Mouse (Mus musculus) heart, embryonic 10.5 days (tissue): Measurements from ENCODE around the gene Krt222. TPM values are rescaled to one million over a fixed set of nuclear protein-coding genes. Genes with fewer than 3 reads are reported as not detected.
A peak's percentile ranks its signal among the peaks of the same experiment; 100 is the strongest.
"Not testable (repeated sequence)": the region's sequence is repeated elsewhere in the genome, so short reads cannot be mapped to it uniquely, and the experiment has no call there.

ENCODE experiments used
- DNase-seq: peaks from one replicate; pipeline ENCODE4 v3.0.0-alpha.2; 2017; ENCODE audit warnings: low spot score
- H3K27ac ChIP-seq: fragments of 300-500 bp; sonication (generic); 2 replicates; pipeline ENCODE4 v1.5.1; 2016; ENCODE audit warnings: mild to moderate bottlenecking
- H3K27me3 ChIP-seq: fragments of 300-500 bp; sonication (generic); 2 replicates; pipeline ENCODE4 v1.6.1; 2016; ENCODE audit warnings: mild to moderate bottlenecking; ENCODE audit not compliant: poor library complexity, insufficient read depth, severe bottlenecking
- H3K36me3 ChIP-seq: fragments of 300-500 bp; sonication (generic); 2 replicates; pipeline ENCODE4 v1.6.1; 2016; ENCODE audit warnings: mild to moderate bottlenecking, moderate library complexity
- H3K4me1 ChIP-seq: fragments of 300-500 bp; sonication (generic); 2 replicates; pipeline ENCODE4 v1.6.1; 2016; ENCODE audit warnings: mild to moderate bottlenecking
- H3K4me3 ChIP-seq: fragments of 300-500 bp; sonication (generic); 2 replicates; pipeline ENCODE4 v1.5.1; 2016; ENCODE audit warnings: mild to moderate bottlenecking, moderate library complexity
- H3K9me3 ChIP-seq: fragments of 300-500 bp; sonication (generic); 2 replicates; pipeline ENCODE4 v1.6.1; 2016; ENCODE audit warnings: mild to moderate bottlenecking, moderate library complexity
- WGBS: fragments of 180-500 bp; shearing (Covaris S2); methylation state at CpG from one replicate; pipeline ENCODE4 v1.1.7; 2016; 5-methylcytosine and 5-hydroxymethylcytosine counted together
- polyA plus RNA-seq: library from polyadenylated mRNA; unstranded; fragments of >200 nt; fragmentation: Nextera tagmentation; extraction: Ambion mirVana; gene quantifications from 2 replicates; pipeline ENCODE4 v1.2.1, GENCODE M21; 2016

Krt222 gene
- polyA plus RNA-seq, 1 experiment from 2014 or later, result 0.68 TPM

DNA sequence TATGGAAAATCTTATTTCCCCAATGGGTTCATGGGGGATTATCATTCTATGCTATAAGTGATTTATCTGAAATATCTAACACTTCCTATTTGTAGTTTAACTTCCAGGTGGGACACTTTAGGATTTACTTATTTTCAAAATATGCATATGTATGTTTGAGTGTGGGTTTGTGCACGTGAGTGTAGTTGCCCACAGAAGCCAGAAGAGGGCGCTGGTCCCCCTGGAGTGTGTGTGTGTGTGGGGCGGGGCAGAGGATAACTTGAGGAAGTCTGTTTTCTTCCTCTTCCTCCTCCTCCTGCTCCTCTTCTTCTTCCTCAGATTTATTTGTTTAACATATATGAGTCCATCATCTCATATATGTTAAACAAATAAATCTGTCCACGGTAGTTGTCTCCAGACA, 12.3 kb upstream of the Krt222 start:
- 73% methylated on average over 4 of the region's 4 CpGs for whole genome bisulfite sequencing

DNA sequence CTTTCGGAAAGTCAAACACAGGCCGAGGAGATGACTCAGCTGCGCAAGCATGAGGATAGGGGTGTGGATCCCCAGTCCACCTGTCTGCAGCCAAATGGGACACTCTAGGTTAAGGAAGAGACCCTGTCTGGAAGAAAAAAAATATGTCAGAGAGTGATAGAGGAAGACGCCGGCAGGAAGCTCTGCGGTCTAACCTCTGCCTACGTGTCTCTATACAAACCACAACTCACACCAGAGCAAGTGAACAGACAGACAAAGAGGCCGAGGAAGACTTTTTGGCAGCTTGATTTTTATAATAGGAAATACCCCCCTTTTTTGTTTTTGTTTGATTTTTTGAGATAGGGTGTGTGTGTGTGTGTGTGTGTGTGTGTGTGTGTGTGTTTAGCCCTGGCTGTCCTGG, 11.4 kb upstream of the Krt222 start:
- Histone ChIP-seq H3K9me3 (no peaks in the 10 kb centered on the region), H3K27me3 (no peaks in the 10 kb centered on the region), H3K36me3 (no peaks in the 10 kb centered on the region), H3K27ac (no peak overlapping the region), H3K4me3 (no peak overlapping the region), H3K4me1 (0 out of 2 replicates have a peak, but pooled peaks cover 1% of the 10 kb centered on the region)
- WGBS, result 91% methylated on average over 8 of the region's 8 CpGs
- DNase-seq, result no peak

More for the DNA sequence above, 12.3 kb upstream of the Krt222 start:
- Histone ChIP-seq H3K4me1 (no peaks in the 10 kb centered on the region), H3K9me3 (no peaks in the 10 kb centered on the region), H3K4me3 (no peak overlapping the region), H3K27me3 (no peaks in the 10 kb centered on the region), H3K36me3 (no peaks in the 10 kb centered on the region), H3K27ac (no peak overlapping the region)
- no peak for DNase-seq

DNA sequence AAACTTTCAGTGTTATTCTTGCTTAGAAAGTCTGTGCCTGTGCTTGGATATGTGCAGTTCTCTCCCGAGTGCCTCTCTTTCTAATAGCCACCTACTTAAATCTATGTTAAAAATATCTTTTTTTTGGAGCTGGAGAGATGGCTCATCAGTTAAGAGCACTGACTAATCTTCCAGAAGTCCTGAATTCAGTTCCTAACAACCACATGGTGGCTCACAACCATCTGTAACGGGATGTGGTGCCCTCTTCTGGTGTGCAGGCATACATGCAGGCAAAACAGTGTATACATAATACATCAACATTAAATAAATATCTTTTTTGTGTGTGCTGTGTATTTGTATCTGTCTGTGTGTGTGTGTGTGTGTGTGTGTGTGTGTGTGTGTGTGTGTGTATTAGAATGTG, 10.0 kb upstream of the Krt222 start:
- Histone ChIP-seq H3K4me3 (no peak overlapping the region), H3K27ac (no peak overlapping the region)
- 63% methylated on average over 2 of the region's 2 CpGs for WGBS

DNA sequence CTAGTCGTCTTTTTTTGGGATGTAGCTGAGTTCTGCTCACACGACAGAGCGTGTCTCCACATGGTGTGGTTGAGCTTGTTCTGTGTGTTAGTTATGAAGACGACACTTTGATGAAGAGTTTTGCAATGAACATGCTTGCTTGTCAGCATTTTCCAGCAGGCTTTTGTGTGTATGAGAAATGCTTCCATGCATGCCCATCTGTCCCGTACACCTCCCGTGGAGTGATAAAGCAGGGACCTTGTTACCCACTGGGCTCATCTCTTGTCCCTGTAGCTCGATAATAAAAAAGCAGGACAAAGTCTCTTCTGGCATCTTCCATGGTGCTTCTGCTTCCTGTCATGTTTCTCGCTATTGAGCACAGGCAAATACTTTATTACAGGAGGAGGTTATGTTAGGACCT, 8.8 kb upstream of the Krt222 start:
- H3K9me3 ChIP-seq, result no peaks in the 10 kb centered on the region
- H3K36me3 ChIP-seq, result no peaks in the 10 kb centered on the region
- H3K27ac ChIP-seq, result no peak overlapping the region
- WGBS, result 78% methylated on average over 8 of the region's 8 CpGs
- no peak for DNase-seq
- H3K27me3 ChIP-seq, result no peaks in the 10 kb centered on the region
- peaks cover 6% of the 10 kb centered on the region; the same call in 1 of the 2 replicates for H3K4me1 ChIP-seq
- no peak overlapping the region for H3K4me3 ChIP-seq

More for the DNA sequence above, 10.0 kb upstream of the Krt222 start:
- no peak for DNase-seq
- no peaks in the 10 kb centered on the region for H3K27me3 ChIP-seq
- H3K9me3 ChIP-seq, result no peaks in the 10 kb centered on the region
- H3K4me1 ChIP-seq, result peaks cover 6% of the 10 kb centered on the region; the same call in 1 of the 2 replicates
- no peaks in the 10 kb centered on the region for H3K36me3 ChIP-seq

DNA sequence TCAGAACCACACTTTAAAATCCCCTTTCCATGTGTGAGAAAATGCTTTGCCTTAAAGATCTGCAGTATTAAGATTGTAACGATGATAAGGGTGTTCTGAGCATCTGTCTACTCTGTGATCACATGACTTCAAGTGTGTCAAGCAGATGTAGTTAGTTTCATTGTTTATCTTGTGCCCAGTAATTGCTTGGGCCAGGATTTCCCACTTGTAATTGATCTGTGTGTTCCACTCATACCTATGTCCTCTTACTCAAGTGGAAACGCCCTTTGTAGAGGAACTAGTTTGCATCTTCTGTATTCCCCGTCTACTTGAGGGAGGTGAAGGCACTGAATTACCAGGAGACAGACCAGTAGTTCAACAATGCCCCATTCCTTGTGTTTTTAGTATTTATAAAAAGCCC, 6.8 kb upstream of the Krt222 start:
- H3K27ac ChIP-seq, result no peak overlapping the region
- no peaks in the 10 kb centered on the region for H3K9me3 ChIP-seq
- DNase-seq, result no peak
- no peak overlapping the region for H3K4me3 ChIP-seq
- H3K36me3 ChIP-seq, result no peaks in the 10 kb centered on the region
- 69% methylated on average over 3 of the region's 3 CpGs for WGBS
- H3K4me1 ChIP-seq, result peaks cover 6% of the 10 kb centered on the region; the same call in 1 of the 2 replicates
- no peaks in the 10 kb centered on the region for H3K27me3 ChIP-seq

DNA sequence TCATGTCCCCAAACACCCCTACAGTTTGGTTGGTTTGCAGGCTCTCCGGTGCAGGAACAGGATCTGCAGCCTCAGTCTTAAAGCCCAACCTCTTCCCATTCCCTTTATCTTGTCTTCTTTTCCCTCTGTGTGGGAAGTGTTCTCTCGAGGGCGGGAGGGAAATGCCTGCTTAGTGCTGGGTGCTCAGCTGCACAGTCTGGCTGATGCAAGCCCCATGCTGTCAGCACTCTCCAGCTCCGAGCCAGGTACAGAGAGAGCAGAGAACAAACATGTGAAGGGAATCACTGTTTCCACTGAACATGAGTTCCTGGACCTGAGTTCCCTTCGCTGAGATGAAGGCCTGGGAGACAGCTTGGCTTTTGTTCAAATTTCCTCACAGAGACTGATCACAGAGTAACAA, 6.4 kb upstream of the Krt222 start:
- Histone ChIP-seq H3K27me3 (no peaks in the 10 kb centered on the region), H3K4me3 (no peak overlapping the region), H3K4me1 (peaks cover 6% of the 10 kb centered on the region; the same call in 1 of the 2 replicates), H3K27ac (no peak overlapping the region), H3K36me3 (no peaks in the 10 kb centered on the region), H3K9me3 (no peaks in the 10 kb centered on the region)
- no peak for DNase-seq
- 42% methylated on average over 5 of the region's 5 CpGs for WGBS

DNA sequence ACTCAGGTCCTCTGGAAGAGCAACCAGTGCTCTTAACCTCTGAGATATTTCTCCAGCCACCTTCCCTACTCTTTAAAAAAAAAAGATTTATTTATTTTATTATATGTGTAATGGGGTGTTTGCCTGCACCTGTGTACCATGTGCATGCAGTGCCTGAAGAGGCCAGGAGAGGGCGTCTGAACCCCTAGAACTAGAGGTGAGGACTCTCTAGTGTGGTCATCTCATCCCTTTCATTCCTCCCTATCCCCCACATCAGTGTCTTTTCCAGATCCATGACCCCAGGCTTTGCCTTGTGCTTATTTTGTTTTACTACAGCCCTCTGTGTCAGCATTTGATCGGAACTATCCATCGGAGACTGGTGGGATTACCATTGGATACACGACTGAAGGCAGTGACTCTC, 5.2 kb upstream of the Krt222 start:
- Histone ChIP-seq H3K9me3 (no peaks in the 10 kb centered on the region), H3K27me3 (no peaks in the 10 kb centered on the region), H3K36me3 (no peaks in the 10 kb centered on the region), H3K27ac (no peak overlapping the region), H3K4me1 (peaks cover 8% of the 10 kb centered on the region), H3K4me3 (no peak overlapping the region)
- no peak for DNase-seq
- 56% methylated on average over 4 of the region's 4 CpGs for WGBS

DNA sequence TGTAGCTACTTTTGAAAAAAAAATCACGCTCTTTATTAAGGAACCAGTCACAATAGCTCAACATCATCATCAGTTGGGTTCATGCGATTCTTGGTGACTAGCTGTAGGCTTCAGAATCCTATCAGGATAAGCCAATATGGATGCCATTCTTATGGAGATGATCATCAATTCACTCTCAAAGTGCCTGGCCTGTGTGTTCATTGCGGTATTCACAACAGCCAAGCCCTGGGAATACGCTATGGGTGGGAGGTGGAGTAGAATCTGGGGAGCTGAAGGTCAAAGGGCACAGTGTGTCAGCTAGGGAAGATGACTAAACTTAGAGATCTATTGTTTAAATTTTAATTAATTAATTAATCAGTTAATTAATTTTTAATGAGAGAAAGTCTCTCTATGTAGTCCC, 4.0 kb upstream of the Krt222 start:
- WGBS, result 91% methylated on average over 4 of the region's 4 CpGs
- no peak overlapping the region for H3K27ac ChIP-seq
- no peaks in the 10 kb centered on the region for H3K9me3 ChIP-seq
- peaks cover 14% of the 10 kb centered on the region for H3K4me1 ChIP-seq
- H3K27me3 ChIP-seq, result no peaks in the 10 kb centered on the region
- no peaks in the 10 kb centered on the region for H3K36me3 ChIP-seq
- no peak overlapping the region for H3K4me3 ChIP-seq
- DNase-seq, result no peak

DNA sequence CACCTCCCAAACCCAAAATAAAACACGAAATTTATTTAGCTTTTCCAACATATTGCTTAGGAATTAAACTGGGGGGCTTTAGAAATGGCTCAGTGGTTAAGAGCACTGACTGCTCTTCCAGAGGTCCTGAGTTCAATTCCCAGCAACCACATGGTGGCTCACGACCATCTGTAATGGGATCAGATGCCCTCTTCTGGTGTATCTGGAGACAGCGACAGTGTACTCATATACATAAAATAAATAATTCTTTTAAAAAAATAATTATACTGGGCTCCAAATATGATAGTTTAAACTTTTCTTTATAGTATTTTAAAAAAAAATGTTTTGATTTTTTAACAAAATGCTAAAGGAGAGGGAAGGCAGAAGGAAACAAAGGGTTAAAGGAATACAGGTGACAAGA, 634 bp upstream of the Krt222 start:
- H3K27ac ChIP-seq, H3K36me3 ChIP-seq, H3K9me3 ChIP-seq, DNase-seq, H3K4me3 ChIP-seq, H3K27me3 ChIP-seq: not testable (repeated sequence)
- 39% methylated on average over 3 of the region's 3 CpGs for WGBS
- peaks cover 11% of the 10 kb centered on the region for H3K4me1 ChIP-seq

DNA sequence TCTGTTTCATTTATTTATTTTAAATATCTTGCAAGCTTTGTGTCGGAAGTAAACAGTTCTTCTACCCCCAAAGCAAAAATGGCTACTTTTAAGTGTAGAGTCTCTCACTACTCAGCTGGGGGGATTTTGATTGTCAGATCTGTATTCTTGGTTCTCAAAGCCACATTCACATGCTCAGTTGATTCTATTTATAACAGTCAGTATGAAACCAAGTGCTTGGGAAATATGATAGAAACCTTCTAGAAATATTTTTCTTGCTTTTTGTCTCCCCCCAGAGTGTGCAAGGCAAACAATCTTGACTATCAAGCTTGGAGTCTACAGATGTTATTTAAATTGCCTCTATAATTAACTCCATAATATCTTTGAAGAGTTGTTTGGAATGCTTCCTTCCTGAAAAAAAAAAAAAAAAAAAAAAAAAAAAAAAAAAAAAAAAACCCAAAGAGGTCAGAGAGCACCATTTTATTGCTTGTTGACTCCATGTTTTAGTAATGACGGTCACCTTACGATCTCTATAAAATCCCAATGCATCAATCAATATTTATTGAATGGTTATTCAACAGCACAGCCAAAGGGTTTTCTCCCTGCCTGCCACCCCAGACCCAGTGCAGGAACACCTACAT, 575 bp downstream of the Krt222 start:
- no peak for DNase-seq
- 61% methylated on average over 3 of the region's 3 CpGs for WGBS
- Histone ChIP-seq H3K27me3 (no peaks in the 10 kb centered on the region), H3K4me3 (peak overlapping the region; percentile 55), H3K4me1 (peaks cover 15% of the 10 kb centered on the region), H3K36me3 (no peaks in the 10 kb centered on the region), H3K27ac (peak overlapping the region; percentile 64; the same call in 1 of the 2 replicates), H3K9me3 (no peaks in the 10 kb centered on the region)

DNA sequence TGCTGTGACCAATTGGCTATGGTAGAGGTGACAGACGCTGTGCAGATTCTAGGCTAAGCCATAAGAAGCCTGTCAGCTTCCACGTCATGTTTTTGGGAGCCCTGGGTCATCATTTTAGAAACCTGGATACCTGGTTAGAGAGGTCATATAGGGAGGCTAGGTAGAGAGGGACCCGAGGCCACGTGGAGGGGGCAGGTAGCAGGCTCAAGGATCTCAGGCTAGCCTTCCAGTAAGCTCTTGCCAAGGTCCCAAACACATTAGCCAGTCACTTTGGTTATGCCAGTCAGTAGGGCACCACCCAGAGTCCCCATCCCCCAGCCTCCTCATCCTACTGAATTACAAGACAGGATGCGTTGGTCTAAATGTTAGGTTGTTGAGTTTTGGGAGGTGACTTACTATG, 1.8 kb downstream of the Krt222 start:
- 59% methylated on average over 5 of the region's 5 CpGs for WGBS
- no peak for DNase-seq

DNA sequence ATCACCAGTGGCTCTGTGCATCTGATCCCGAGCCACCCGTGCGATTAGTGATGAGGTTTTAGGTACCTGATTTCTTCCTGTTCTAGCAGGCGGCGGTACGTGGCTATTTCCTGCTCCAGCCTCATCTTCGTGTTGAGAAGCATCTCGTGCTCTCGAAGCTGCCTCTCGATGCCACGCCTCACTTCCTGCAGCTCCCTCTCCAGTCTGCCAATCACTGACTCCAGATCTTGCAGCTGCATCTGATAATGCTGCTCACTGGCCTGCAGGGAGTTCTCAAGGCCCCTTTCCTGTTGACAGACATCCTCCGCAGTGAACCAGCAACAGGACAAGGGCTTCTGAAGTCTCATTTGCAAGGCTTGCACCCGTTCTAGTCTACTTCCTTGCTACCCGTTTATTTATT, 5.4 kb downstream of the Krt222 start:
- H3K27ac ChIP-seq, result no peak overlapping the region
- H3K4me1 ChIP-seq, result peaks cover 10% of the 10 kb centered on the region
- no peaks in the 10 kb centered on the region for H3K9me3 ChIP-seq
- WGBS, result 33% methylated on average over 14 of the region's 14 CpGs
- no peak for DNase-seq
- no peaks in the 10 kb centered on the region for H3K36me3 ChIP-seq
- peak overlapping the region; percentile 4; the same call in 1 of the 2 replicates for H3K4me3 ChIP-seq
- H3K27me3 ChIP-seq, result no peaks in the 10 kb centered on the region

More for the DNA sequence above, 1.8 kb downstream of the Krt222 start:
- H3K4me3 ChIP-seq, result no peak overlapping the region
- no peaks in the 10 kb centered on the region for H3K27me3 ChIP-seq
- no peak overlapping the region for H3K27ac ChIP-seq
- peaks cover 17% of the 10 kb centered on the region for H3K4me1 ChIP-seq
- no peaks in the 10 kb centered on the region for H3K9me3 ChIP-seq
- no peaks in the 10 kb centered on the region for H3K36me3 ChIP-seq

DNA sequence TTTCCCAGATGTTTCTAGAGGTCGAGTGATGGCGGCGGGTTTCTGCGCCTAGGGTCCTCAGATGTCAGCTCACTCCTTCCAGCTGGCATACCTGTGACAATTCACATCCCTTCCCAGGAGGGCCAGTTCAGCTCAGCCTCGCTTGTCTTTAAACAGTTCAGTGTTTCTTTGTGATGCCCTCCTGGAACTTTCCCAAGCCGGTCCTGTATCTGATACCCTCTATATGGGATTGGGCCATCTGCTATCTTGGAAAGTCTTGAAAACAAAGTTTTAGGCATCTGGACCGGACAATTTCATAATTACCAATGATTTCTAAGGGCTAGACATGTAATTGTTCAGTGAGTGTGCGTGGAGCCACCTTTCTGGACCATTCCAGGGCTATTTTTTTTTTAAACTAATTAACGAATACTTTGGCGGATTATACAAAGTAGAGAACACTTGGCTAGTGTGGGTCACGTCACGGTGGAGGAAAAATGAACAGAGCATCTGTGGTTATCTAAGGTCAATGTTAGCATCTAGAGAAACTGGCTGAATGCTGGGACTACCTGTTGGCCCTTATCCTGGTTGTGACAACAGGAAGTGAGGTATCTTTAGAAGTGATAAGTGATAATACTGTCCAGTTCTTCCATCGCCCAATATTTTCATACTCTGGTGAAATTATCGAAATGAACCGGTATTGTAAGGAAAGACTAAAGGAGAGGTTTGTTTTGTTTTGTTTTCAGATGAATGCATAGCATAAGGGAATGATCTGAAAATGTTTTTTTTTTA, 12.7 kb downstream of the Krt222 start:
- no peak for DNase-seq
- Histone ChIP-seq H3K36me3 (peaks cover 16% of the 10 kb centered on the region), H3K4me1 (peaks cover 17% of the 10 kb centered on the region; the same call in 1 of the 2 replicates), H3K9me3 (no peaks in the 10 kb centered on the region), H3K27ac (peak overlapping the region; percentile 100), H3K4me3 (peak overlapping the region; percentile 92), H3K27me3 (no peaks in the 10 kb centered on the region)
- 24% methylated on average over 15 of the region's 15 CpGs for WGBS
